Mouse (Mus musculus): ENCODE data around the gene Prn.

Prn gene

DNA sequence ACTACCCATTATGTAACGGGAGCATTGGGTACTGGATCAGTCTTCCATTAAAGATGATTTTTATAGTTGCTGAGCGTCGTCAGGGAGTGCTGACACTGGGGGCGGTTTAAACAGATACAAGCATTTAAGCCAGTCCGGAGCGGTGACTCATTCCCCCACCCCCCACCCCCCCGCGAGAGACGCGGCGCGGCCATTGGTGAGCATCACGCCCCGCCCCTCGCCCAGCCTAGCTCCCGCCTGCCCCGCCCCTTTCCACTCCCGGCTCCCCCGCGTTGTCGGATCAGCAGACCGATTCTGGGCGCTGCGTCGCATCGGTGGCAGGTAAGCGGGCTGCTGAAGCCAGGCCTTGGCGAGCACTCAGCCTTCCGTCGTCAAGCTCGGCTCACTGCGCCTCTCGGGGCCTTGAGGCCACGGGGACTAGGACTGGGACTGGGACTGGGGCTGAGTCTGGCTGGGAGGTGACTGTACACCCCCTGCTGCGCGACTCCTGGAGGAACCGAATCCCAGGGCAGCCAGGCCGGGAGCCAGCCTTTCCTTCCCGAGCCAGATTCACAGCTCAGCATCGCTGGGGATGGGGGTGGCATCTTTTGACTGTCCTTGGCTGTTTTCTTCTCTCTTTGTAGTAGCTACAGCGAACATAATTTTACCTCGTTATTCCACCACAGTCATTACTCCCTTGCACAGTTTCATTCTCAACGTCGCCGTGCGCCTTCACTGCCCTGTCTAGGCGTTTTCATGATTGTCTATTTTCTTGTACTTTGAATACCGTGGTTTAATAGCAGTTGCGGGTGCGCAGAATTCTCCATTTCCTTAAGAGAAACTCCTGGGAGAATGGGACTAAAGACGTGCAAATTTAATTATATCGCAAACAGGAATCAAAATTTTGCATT lies at the start of gene Prn, which contains the start of gene Prnp:
Prn (plus strand) TSS at position 275 of the 890 bp plus-strand sequence.
Prnp (plus strand) TSS at position 246 of the 890 bp plus-strand sequence.
- DNase-seq = peak; percentile 95 to 99

DNA sequence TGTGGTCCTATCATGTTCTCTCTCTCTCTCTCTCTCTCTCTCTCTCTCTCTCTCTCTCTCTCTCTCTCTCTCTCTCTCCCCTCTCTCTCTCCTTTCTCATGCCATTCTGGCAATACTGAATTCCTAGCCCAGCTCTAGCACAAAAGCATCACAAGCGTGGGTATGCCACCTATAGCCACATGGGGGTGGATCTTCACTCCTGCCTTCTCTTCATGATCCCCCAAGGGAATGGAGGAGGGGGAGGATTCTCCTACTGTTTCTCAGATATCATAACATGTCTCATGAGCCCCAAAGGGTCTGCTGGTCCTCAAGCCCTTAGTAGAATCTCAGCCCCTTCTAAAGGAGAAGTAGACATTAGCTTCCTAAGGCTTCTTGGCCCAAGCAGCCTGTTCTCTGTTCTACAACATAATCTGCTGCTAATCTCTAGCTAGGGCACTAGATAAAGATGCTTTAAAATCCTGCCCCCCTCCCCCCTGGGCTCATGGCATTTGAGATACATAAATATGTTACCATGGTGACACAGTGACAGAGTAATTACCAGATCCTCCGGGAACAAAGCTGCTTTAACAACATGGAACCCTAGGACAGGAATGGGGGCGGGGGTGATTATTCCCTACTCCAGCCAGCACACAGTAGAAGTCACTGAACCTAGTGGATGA lies 47.0 kb upstream of the Prn start:
- no peak for DNase-seq

DNA sequence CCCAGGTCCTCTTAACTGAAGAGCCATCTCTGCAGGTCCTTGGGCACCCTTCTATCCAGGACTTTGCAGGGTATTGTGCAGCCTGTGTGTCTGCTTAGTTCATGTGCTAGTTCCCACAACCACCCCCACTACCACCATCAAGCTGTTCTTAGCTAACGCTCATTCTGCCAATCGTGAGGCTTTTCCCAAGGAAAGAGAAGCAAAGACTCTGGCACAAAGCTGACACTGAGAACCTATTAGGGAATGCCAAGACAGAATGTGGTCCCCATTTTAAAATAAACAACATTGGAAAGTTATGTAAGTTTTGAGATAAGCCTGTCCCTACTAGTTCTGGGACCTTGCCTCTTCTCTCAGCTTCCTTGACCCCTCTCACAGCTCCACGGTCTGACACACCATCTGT lies 46.3 kb upstream of the Prn start:
- DNase-seq = no peak

DNA sequence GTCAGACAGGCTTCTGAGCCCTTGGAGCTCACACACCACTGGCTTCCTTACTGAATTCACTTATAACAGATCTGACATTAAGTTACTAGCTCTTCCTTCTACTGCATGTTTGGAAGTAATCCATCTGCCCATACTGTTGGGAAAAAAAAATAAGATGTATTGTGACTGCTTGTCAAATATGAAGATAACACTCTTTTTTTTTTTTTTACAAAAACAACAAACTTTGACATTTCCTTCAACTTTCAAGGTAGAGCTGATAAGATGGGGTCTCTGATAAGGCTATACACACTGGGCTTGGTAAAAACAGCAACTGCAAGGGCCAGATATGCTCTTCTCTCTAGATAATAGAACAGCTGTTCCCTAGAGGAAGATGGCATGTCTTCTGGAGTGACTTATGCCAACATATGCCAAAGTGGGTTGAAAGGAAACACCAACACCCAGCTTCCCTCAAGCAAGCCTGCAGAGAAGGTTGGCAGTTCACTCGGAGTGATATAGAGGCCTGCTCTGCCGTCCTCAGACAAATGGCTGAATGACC lies 45.4 kb upstream of the Prn start:
- no peak for DNase-seq

DNA sequence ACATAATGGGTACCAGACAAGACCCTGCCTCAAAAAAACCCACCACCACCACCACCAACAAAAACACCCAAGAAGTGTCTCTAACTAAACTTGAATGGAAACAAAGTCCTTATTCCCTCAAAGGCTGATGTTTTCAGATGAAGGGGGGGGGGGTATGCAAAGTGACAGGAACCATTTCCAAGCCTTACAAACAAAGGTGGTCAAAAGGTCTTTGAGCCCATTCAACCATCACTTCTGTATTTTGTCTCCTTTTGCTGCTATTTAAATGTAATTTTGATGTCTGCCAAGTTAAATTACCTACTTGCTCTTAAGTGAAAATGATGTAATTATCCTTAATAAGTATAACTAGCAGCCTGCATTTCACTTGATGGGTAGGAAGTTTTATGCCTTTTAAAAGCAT lies 43.1 kb upstream of the Prn start:
- DNase-seq = no peak

DNA sequence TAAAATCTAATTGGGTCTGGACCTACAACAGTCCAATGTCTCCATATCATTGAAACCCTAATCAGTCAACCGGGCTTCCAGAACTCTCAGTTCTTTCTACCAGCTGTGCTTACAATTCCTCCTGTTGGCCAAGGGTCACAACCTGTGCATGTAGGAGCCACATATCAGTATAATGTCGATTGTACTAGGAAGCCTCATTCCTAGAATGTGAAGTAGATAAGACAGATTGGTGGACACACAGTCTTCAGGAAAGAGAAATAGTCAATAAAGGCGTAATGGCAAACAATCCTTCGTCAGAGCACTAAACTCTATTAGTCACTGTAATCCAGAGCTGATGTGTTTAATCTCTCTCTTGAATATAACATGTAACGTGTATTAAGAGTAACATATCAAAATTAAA lies 40.8 kb upstream of the Prn start:
- DNase-seq = no peak

DNA sequence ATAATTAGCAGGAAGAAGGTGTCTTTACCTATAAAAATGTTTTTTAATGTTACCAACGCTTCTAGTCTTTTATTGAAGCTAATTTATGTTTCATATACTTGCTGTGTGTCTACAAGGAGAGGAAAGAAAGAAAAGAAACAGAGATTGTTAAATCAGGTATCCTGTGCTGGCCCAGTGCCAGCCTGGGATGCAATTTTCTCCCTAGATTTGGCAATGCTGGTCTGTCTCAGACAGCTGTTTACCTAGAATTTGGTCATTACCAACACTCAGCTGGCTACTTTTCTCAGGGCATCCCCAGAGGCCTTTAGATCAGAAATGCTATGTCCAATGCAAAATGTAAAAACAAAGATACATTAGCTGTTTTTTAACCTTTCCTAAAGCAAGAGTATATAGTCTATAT lies 36.4 kb upstream of the Prn start:
- no peak for DNase-seq

DNA sequence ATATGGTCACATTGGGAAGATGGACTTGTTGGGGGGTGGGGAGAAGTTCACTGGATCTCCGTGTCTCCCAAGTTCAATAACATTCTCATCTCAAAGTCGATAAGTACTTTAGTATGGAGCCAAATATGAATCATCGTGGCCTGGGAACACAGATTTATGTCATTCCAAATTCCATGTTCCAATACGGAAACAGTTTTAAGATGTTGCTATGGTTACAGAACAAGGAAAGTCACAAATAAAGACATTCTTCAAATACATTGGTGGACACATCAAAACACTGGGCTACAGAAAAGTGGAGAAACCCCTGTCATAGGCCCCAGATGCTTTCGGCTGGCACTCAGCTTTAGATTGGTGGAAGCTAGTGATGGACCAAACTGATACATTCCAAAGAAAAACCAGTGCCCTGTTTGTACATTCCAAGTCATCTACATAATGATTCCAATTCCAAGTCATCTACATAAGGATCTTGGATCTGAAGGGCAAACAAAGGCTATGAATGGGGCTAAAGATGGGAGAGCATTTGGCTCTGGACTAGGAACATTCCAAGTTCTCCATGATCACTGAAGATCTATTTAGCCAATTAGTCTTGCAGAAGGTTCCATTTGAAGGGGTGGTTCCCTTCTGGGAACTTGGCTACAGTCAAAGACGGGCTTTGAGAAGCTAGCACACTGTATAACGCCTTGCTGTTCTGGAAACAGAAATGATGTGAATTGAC lies 33.0 kb upstream of the Prn start:
- DNase-seq = no peak

DNA sequence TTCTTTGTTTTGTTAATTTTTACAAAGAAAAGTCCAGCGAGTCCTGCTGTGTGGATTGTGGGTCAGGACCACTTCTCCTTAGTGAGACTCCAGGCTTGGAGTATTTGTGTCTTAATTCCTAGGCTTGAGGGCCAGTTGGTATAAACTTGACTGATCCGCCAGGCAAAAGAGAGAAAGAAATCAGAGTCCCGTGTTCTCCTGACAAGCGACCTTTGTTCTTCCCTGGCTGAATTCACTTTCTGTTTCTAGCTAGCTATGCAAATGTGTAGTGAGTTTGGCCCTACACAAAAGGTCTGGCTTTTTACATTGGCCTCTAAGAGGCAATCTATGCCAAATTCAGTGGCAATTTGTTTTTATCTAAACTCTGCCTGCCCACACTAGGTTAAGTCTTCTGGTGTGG lies 28.0 kb upstream of the Prn start:
- DNase-seq = no peak

DNA sequence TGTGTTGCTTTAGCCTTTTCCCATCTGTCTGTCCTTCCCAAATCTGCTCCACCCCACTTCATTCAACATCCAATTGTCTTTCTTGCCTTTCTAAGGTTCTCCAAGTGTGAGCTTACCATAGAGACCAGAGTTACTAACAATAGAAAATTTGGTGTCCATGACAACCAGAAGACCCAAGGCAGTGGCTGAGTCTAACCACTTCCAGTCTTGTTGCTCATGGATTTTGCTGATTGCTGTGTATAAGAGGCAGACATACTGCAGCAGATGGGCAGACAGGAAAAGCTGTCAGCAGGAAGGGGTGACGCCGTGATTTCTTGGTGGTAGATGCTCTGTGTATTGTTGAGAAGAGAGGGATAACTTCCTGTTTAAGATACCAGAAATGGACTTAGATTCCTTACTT lies 26.6 kb upstream of the Prn start:
- DNase-seq = no peak

DNA sequence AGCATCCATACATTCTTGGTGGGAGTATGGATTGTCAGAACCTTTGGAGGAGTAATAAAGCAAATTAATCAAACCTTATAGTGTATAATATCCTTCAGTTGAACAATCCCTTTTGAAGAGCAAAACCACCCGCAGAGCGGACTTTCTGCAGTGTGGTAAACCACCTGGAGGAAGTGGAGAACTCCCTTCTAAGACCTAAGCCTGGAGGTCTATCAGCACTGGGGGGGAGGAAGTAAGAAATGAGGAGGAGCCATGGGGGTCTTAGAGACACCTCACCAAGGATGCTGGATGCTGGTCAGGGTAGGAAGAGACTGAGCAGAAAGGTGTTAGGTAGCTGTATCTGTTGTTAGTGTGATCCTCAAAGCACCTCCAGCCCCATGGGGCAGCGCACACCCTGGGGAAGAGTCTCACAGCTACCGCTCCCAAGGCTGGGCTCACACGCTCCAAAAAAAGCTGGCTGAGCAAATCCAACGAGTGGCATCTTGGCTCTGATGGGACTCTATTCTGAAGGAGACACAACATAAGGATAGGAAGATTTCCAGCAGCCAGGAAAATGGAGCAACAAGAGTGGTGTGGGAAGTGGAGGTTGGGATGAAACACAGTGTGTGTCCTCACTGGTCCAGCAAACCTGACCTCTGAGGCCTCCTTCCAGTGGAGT lies 23.1 kb upstream of the Prn start:
- no peak for DNase-seq

DNA sequence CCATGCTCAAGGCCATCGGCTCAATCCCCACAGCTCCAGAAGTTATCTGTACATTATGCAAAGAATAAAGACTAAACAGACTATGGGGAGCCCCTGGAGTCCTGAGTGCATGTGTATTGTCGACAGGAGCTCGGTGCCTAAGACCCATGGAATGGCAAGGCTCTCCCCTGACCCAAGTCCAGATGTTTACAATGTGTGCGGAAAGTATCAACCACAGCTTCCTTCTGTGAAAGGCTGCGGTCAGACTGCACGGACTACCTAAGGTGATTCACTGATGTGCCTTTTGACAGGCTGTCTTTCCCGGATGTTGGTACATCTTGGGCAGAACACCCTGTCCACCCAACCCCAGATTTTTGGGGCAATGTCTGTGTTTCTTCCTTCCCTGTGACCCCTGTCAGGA lies 21.5 kb upstream of the Prn start:
- DNase-seq = no peak

DNA sequence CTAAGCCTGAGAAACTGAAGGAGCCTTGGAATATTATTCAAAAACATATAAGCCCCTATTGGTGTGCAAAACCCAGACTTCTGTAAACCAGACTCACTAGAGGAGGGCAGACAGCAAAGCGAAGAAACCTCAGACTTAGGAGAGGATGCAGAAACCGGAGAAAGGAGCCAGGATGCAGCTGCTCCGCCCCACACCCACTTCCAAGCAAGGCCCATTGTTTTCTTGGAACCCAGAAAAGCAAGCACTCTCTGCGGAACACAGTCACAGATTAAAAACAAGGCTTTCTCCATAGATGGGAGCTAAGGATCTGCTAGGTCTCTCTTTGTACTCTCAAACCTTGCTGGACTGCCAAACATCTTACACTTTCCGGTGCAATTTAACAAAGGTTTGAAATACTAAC lies 17.2 kb upstream of the Prn start:
- DNase-seq = no peak

DNA sequence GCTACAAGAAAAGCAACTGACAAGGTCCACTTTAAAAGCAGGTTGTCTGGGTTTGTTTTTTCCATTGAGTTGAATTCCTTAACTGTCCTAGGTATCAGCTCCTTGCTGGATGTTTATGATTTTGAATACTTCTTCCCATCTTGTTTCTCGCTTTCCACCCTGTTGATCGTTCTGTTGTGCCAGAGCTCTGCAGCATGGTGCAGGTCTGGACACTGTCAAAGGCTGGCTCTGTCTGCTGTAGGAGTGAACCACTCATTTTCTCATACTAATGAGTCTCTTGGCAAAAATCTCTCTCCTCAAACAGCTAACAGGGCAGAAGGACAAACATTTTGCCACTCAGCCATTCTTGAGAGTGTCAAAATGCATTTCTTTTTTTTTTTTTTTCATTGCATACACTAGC lies 14.7 kb upstream of the Prn start:
- no peak for DNase-seq

DNA sequence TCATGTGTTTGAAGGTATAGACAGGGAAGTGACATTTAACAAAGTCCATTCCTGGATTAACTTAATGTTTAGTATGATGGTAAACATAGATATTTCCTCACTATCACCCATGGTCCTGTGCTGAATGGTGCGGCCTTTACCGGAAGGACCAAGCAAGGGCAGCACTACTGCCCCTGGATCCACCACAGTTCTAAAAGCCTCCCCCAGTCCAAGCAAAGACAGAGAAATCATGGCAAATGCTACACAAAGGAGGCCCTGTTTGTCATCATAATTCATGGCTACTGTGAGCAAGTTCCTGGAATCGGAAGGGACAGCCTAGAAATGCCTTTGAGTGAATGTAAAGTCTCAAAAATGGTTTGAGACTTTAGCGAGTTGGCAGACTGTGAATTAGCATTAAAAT lies 13.7 kb upstream of the Prn start:
- DNase-seq = no peak

DNA sequence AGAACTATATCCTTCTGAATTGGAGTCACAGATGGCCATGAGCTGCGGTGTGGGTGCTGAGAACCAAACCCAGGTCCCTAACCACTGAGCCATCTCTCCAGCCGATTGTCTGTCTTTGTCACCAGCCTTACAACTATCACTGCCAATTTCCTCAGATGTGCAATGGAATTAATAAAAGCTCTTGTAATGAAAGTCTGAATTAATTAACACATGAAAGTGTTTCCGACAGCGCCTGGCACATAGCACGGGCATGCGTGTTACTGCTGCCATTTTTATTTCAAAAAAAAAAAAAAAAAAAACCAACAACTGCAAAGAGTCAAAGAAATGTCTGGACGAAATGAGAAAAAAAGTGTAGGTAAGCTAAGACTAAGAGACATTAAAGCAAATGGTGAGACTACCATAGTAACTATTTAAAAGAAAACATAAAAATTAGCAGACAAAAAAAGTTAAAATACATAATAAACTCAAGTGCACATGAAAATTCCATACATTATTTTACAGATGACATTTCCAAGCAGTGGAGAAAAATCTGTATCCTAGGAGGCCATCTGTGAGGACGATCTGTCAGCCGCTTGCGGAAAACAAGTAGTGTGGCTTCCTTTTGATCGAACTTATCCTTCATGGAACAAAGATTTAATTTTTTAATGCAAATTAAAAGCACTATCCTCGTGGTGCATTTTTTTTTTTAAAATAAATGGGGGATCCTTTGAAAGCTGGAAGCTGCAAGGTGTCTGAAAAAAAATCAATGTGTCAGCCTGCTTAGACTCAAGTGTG lies 12.2 kb upstream of the Prn start:
- DNase-seq = no peak

DNA sequence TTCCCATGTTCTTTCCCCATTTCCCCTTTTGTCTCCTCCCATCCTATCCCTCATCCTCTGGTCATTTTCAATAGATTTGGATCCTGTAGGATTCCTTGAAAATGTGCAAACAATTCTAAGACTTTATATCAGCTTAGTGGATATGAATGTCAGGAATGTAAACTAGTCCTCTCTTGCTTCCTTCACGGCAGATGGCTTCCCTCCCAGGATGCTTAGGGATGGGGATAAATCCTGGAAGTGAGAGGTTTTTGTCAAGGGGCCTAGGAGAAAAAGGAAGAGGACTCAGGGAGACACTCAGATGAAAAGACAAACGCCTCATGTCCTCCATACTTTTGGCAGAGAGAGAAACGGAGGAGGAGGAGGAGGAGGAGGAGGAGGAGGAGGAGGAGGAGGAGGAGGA lies 7.3 kb upstream of the Prn start:
- no peak for DNase-seq

DNA sequence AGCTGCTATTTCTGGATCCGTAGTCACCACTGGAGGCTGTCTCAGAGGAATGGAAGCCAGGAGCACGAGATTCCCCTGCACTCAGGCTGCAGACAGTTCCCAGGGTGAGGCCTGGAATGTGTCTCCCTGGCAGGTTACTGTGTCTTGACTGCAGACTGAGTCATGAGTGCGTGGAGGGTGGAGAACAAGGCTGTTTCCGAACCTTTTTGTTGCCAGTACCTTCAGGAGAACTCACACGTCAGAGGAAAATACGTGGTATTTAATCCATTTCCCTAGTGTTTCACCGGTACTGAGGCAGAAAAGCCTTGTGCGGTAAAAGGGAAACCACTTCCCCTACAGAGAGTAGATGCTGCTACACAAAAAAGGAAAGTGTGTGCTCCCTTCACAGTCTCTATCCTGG lies 6.9 kb upstream of the Prn start:
- peak; percentile 8 to 11 for DNase-seq

DNA sequence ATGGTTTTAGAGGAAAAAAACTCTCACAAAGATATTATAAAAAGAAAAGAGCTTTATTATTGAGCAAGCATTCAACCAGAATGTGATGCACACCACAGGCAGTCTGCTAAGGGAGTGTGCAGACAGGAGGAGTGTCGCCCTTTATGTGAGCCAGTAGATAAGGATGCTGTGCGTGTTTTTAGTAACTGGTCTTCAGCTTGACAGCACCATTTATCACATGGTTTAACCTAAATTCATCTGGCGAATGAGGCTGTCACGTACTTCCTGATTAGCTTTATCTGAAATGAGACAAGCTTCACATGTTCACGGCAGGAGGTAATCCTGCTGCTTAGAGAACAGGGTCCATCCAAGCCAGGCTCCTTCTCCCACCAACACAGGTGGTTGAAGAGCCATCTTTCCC lies 4.7 kb upstream of the Prn start:
- no peak for DNase-seq

DNA sequence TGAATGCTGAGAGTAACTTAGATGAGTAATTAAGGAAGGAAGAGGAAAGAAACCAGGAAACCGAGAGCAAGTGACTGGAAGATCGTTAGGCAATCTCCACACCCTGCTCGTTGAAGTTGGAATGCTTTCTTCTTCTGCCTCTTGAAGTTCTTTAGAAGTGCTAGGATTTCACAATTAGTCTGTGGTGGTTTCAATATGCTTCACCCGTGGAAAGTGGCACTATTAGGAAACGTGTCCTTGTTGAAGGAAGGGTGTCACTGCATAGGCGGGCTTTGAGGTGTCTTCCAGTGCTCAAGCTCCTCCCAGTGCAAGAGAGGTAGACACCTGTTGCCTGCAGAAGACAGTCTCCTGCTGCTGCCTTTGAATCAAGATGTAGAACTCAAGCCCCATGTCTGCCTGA lies 4.0 kb upstream of the Prn start:
- no peak for DNase-seq

DNA sequence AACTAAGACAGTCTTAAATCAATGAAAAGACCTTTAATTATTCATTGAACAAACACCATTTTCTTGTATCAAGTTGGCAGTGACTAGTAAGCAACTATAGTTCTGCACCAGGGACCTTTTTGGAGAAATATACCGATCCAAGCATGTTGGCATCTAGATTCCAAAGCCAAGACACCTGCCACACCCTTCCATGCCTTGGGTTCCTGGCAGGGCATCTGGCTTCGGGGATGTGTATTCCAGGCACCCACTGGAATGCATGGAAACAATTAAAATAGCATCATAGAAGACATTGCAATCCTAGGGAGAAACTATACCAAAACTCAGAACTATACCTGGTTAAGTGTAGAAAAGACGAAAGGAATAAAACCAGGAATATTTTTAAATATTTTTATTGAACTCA lies 3.5 kb upstream of the Prn start:
- DNase-seq = no peak

DNA sequence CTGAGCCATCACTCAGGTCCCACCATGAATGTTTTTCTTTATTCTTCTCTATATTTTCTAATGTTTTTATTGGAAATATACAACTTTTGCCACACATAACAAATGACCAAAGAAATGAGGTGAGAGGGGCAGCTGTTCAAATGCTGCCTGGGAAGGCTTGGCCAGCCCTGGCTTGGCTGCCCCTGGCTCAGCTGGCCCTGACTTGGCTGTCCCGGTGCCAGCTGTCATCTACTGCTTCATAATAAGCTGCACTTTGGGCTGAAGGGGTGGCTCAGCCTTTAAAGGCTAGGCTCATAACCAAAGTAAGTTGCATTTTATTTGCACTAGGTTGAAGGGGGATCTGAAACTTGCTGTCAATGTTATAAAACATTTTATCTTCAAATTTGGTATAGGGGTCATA lies 2.9 kb upstream of the Prn start:
- peak in 1 of 2 experiments; percentile 35 for DNase-seq

Measured in cerebellum, postnatal 25 days (tissue).